Mouse (Mus musculus) embryonic fibroblast, embryonic 13.5 days (primary cell): ENCODE measurements around the gene Cyp2j7. TPM values are rescaled to one million over a fixed set of nuclear protein-coding genes. Genes with fewer than 3 reads are reported as not detected.
A peak's percentile ranks its signal among the peaks of the same experiment; 100 is the strongest.
"Not testable (repeated sequence)": the region's sequence is repeated elsewhere in the genome, so short reads cannot be mapped to it uniquely, and the experiment has no call there.

Experiments used
- H3K27ac ChIP-seq: 2 replicates; pipeline ENCODE4 v1.5.1; 2012; ENCODE audit warnings: low read length, control low read depth, inconsistent platforms; ENCODE audit not compliant: insufficient read depth
- H3K4me1 ChIP-seq: 2 replicates; pipeline ENCODE4 v1.6.1; 2011; ENCODE audit warnings: low read length; ENCODE audit not compliant: control insufficient read depth, insufficient read depth
- H3K4me3 ChIP-seq: 2 replicates; pipeline ENCODE4 v1.5.1; 2011; ENCODE audit warnings: mild to moderate bottlenecking, control low read depth, low read length; ENCODE audit not compliant: insufficient read depth
- CTCF ChIP-seq: IDR thresholded peaks from 2 replicates; pipeline ENCODE4 v1.5.1; 2011; ENCODE audit warnings: mild to moderate bottlenecking, control low read depth, low read length, moderate library complexity, borderline replicate concordance; ENCODE audit not compliant: insufficient read depth
- POLR2A ChIP-seq: IDR thresholded peaks from 2 replicates; pipeline ENCODE4 v1.6.1; 2011; ENCODE audit warnings: low read depth, mild to moderate bottlenecking, control low read depth, low read length, moderate library complexity
- polyA plus RNA-seq: library from polyadenylated mRNA; stranded (reverse); fragments of >200 nt; gene quantifications from 2 replicates; pipeline ENCODE4 v1.2.4, GENCODE M21; 2011; ENCODE audit warnings: low read depth; ENCODE audit not compliant: missing spikeins, insufficient read length

Cyp2j7 gene
- not detected in 2 replicates for polyA plus RNA-seq

DNA sequence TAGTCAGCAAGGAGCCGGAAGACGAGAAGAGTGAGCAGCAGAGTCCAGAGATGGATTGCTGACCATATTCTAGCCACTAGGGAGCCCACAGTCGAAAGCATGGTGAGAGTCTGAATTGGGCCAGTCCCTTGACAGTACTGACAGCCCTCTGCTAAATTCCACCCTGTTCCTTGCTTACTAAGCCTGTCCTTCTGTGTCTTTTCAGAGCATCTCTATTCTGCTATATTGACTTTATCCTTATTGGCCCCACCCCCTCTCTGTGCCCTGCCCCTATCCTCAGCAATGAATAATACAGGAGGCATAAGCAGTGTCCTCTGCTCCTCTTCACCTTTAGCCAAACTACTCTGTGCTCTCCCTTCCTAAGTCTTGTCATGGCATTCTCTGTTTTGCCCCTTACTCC is at the start of gene Cyp2j7:
TSS of gene Cyp2j7 (minus strand) at position 101 of the 400 bp plus-strand sequence.
- no peak within 1 kb of the TSS for H3K4me3 ChIP-seq
- no peaks in the 10 kb centered on the region for H3K4me1 ChIP-seq
- TF ChIP-seq CTCF (no peak), POLR2A (no peak)
- H3K27ac ChIP-seq, result no peak within 1 kb of the TSS

DNA sequence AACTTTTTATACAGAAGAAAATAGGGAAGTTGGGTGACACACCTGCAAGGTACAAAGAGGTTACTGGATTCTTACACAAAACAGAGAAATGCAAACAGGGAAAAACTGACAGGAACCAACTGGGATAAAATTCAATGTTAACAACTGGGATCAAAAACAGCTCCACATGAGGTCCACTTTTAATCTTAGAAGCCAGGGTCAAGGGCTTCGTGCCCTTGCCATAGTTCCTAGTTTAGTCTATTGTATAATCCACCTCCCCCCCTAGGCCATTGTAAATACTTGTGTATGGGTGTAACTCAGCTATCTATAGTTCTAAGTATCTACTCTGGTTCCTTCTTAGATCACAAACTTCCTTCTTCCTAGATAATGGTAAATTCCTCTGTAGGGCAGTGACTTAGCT is 40.4 kb upstream of the Cyp2j7 start:
- H3K27ac ChIP-seq, H3K4me3 ChIP-seq, H3K4me1 ChIP-seq: not testable (repeated sequence)

DNA sequence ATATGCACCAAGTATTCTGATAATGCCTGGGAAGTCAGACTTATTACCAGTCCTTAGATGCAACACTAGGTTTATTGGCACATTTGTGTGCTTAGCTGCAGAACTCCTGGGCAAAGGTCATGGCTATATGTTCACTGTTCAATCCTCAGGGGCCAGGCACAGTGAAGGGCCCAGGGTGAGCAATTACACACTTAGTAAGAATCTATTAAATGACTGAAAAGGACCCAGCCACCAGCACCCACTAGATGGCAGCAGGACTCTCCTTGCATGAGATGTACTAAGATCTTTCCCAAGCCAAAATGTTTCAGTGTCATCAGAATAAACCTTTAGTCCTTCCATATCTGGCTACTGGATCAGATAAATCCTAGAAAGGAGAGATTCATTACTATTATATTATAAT is 37.4 kb upstream of the Cyp2j7 start:
- H3K4me1 ChIP-seq, result no peaks in the 10 kb centered on the region
- no peak overlapping the region for H3K27ac ChIP-seq
- 0 out of 2 replicates have a peak, but pooled peaks have one; percentile 22 for TF ChIP-seq CTCF
- TF ChIP-seq POLR2A, result no peak
- no peak overlapping the region for H3K4me3 ChIP-seq

DNA sequence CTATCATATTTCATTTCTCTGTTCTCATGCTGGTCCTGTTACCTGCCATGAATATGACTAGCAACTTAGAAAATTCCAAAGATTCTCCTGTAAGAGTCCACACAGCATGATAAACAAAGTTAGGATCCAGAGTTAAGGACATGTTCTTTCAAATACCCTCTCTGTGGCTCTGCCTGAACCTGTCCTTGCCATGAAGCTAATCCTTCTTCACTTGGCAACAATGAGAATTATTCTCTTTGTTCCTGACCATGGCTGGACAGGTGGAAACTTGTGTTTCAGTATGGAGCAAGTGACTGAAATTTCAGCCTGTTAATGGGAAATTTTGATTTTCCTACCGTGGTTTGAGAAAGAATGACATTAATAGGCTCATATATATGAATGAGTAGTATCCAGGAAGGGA is 39.8 kb downstream of the Cyp2j7 start:
- Histone ChIP-seq H3K4me1 (no peaks in the 10 kb centered on the region), H3K27ac (no peak overlapping the region), H3K4me3 (no peak overlapping the region)
- TF ChIP-seq POLR2A (no peak), CTCF (no peak)

DNA sequence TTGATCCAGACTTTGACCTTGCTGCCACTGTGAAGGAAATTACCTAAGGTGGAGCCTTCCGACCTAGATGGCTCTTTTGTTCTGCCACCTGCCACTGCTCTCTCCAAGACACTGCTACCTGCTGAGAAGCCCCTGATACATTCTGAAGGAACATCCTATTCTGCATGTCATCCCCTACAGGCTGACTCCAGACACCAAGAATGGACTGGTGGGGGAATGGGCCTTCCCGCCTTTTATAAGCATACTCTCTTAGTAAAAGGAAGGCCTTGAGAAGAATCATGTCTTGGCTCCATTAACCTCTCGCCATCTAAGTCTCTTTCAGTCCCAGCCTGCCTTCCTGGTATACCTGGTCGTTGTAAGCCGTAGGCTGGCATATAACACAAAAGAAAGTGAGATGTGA is 47.1 kb downstream of the Cyp2j7 start:
- not testable (repeated sequence) for H3K4me3 ChIP-seq, H3K27ac ChIP-seq

DNA sequence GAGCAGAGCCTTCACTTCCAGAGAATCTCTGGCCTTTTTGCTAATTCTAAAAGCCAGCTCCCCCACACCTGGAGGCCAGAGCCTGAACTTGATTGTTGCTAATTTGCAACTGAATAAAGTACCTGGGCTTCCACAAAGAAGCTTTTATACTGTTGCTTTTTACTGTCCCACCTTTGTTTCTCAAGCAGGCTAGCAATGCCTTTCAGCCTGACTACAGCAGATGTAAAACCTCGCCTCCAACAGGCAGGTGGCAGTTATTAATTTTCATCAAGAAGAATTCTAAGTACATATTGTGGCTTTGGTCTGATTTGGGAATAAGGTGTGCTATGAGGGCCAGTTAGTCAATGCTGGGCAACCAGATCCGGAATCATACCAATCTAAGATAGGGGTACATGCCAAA is 47.8 kb downstream of the Cyp2j7 start:
- not testable (repeated sequence) for H3K4me1 ChIP-seq, H3K27ac ChIP-seq, H3K4me3 ChIP-seq

More for the DNA sequence above, 47.1 kb downstream of the Cyp2j7 start:
- not testable (repeated sequence) for H3K4me1 ChIP-seq

DNA sequence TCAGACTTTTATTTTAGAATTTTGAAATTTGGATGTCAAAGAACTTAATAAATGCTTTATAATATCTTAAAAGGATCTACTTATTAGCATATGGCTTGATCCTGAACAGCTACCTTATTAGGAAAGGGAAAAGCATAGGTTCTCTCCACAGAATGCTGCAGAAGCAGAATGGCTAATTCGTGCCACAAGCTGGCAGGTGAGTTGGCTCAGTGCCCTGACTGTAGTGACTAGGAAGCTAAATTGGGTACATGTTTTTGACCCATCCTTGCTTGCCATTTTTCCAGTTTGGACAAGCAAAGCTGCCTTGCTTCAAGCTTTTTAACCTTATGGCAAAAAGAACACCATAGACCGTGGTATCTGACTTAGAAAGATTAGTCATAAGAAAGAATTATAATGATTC is 48.3 kb downstream of the Cyp2j7 start:
- H3K4me3 ChIP-seq, H3K4me1 ChIP-seq, H3K27ac ChIP-seq: not testable (repeated sequence)

DNA sequence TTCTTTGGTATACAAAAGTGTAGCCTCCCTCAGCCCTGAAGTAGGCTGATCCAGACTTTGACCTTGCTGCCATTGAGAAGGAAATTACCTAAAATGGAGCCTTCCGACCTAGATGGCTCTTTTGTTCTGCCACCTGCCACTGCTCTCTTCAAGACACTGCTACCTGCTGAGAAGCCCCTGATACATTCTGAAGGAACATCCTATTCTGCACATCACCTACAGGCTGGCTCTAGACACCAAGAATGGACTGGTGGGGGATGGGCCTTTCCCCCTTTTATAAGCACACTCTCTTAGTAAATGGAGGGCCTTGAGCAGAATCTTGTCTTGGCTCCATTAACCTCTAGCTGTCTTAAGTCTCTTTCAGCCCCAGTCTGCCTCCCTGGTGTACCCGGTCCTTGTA is 51.7 kb downstream of the Cyp2j7 start:
- not testable (repeated sequence) for H3K4me1 ChIP-seq, H3K27ac ChIP-seq, H3K4me3 ChIP-seq

DNA sequence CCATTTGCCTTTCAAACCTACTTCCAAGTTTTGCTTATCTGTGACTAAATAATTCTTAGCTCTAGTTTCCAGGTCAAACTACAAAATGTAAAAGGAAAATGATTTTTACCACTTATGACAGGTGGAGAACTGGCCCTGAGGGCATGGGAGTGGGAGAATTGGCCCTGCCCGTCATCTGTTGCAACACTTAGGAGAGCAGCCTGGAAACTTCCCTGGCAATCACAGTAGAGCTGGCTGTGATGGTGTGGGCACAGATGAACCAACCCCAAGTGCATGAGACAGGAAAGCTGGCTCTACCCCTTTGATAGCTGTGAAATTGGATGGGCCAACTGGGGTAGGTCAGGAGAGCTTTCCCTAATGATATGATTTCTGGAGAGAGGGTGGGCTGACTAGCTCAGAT is 73.6 kb downstream of the Cyp2j7 start:
- no peaks in the 10 kb centered on the region for H3K4me1 ChIP-seq
- no peak overlapping the region for H3K4me3 ChIP-seq
- H3K27ac ChIP-seq, result no peak overlapping the region
- TF ChIP-seq POLR2A (no peak), CTCF (no peak)

DNA sequence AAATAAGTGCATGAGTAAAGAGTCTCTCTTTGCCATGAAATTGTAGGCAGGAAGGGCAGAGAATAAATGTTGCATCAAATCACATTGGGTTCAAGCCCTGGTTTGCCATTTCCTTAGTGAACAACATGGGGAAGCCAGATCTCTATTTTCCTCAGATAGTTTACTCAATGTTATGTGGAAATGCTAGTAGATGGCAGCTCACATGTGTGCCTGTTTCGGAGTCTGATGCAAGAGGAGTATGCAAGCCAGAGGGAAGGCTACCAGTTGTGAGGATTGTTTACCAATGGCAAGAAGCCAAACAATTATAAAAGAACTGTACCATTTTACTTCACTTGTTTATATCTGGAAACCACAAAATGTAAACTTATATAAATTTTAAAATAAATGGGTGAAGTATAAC is 74.9 kb downstream of the Cyp2j7 start:
- Histone ChIP-seq H3K4me1 (no peaks in the 10 kb centered on the region), H3K4me3 (no peak overlapping the region), H3K27ac (no peak overlapping the region)
- TF ChIP-seq POLR2A, result no peak
- TF ChIP-seq CTCF, result no peak

Other genes with a start within 250 kb of the Cyp2j7 start
- not detected in 2 replicates for gene Cyp2j13, start 159.1 kb downstream of the Cyp2j7 start, polyA plus RNA-seq
- not detected in 2 replicates for gene Cyp2j12, start 95.5 kb downstream of the Cyp2j7 start, polyA plus RNA-seq
- not detected in 2 replicates for gene Cyp2j11, start 112.0 kb upstream of the Cyp2j7 start, polyA plus RNA-seq